Mouse (Mus musculus) forebrain, embryonic 12.5 days (tissue): ENCODE data around the gene St7. TPM values are rescaled to one million over a fixed set of nuclear protein-coding genes. Genes with fewer than 3 reads are reported as not detected.
A peak's percentile ranks its signal among the peaks of the same experiment; 100 is the strongest.

Experiments used
- ATAC-seq: fragments of 200-750 bp; cut with Nextera tagmentation; 2 replicates; pipeline ENCODE4 v1.8.0; 2017; ENCODE audit warnings: moderate TSS enrichment; ENCODE audit not compliant: low FRiP score
- H3K27ac ChIP-seq: fragments of 300-500 bp; sonication (generic); 2 replicates; pipeline ENCODE4 v1.5.1; 2016; ENCODE audit warnings: mild to moderate bottlenecking
- H3K27me3 ChIP-seq: fragments of 300-500 bp; sonication (generic); 2 replicates; pipeline ENCODE4 v1.6.1; 2016; ENCODE audit warnings: mild to moderate bottlenecking
- H3K36me3 ChIP-seq: fragments of 300-500 bp; sonication (generic); replicated peaks from 2 replicates; pipeline ENCODE4 v1.6.1; 2016; ENCODE audit warnings: mild to moderate bottlenecking
- H3K4me1 ChIP-seq: fragments of 300-500 bp; sonication (generic); 2 replicates; pipeline ENCODE4 v1.6.1; 2016
- H3K4me2 ChIP-seq: fragments of 300-500 bp; sonication (generic); 2 replicates; pipeline ENCODE4 v1.6.1; 2016; ENCODE audit warnings: mild to moderate bottlenecking, moderate library complexity
- H3K4me3 ChIP-seq: fragments of 300-500 bp; sonication (generic); replicated peaks from 2 replicates; pipeline ENCODE4 v1.5.1; 2016; ENCODE audit warnings: mild to moderate bottlenecking
- H3K9ac ChIP-seq: fragments of 300-500 bp; sonication (generic); 2 replicates; pipeline ENCODE4 v1.6.1; 2016; ENCODE audit warnings: mild to moderate bottlenecking
- H3K9me3 ChIP-seq: fragments of 300-500 bp; sonication (generic); 2 replicates; pipeline ENCODE4 v1.6.1; 2016
- WGBS: fragments of 180-500 bp; shearing (Covaris S2); methylation state at CpG from one replicate; pipeline ENCODE4 v1.1.7; 2016; 5-methylcytosine and 5-hydroxymethylcytosine counted together
- polyA plus RNA-seq: library from polyadenylated mRNA; unstranded; fragments of >200 nt; fragmentation: Nextera tagmentation; extraction: Ambion mirVana; gene quantifications from 2 replicates; pipeline ENCODE4 v1.2.1, GENCODE M21; 2016

Gene St7
- polyA plus RNA-seq, 1 experiment from 2014 or later, result 48.6 TPM

- Histone ChIP-seq H3K27ac (no peak overlapping the region), H3K4me1 (no peaks in the 10 kb centered on the region), H3K4me2 (no peak overlapping the region), H3K27me3 (no peaks in the 10 kb centered on the region), H3K36me3 (peaks cover 11% of the 10 kb centered on the region), H3K9me3 (no peaks in the 10 kb centered on the region), H3K9ac (no peak overlapping the region), H3K4me3 (no peak overlapping the region)
- no peak for ATAC-seq
- WGBS, result 92% methylated on average over 25 of the region's 29 CpGs
Measured at GRCm38 (mm10) chr6:17840431-17840830, 147.7 kb downstream of the St7 start.

GRCm38 (mm10) chr6:17842759-17843158, 150.0 kb downstream of the St7 start:
- Histone ChIP-seq H3K9me3 (no peaks in the 10 kb centered on the region), H3K4me1 (no peaks in the 10 kb centered on the region), H3K4me3 (no peak overlapping the region), H3K27me3 (no peaks in the 10 kb centered on the region), H3K4me2 (no peak overlapping the region), H3K36me3 (peaks cover 17% of the 10 kb centered on the region), H3K9ac (no peak overlapping the region), H3K27ac (no peak overlapping the region)
- ATAC-seq, result no peak
- 37% methylated on average over 3 of the region's 3 CpGs for WGBS

DNA sequence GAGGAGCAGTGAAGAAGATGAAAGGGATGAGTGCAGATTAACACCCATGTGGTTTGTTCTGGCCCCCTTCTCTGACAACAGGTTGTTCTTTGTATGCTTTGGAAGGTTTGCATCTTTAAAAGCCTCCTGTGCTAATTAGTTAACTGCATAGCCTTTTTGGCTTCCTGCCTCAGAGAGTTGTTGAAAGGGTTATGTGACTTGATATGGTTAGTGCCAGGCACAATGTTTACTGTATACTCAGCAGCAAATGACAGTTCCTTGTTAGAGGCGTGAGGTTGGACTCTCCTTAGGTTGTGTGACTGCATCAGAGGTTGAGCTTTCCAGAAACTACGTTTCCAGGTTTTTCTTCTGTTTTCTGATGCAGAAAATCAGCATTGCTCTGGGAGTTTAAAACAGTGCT, 158.6 kb downstream of the St7 start:
- Histone ChIP-seq H3K4me3 (no peak overlapping the region), H3K9me3 (no peaks in the 10 kb centered on the region), H3K9ac (no peak overlapping the region), H3K4me2 (no peak overlapping the region), H3K27ac (no peak overlapping the region), H3K4me1 (no peaks in the 10 kb centered on the region), H3K36me3 (peaks cover 13% of the 10 kb centered on the region), H3K27me3 (no peaks in the 10 kb centered on the region)
- 69% methylated on average over 2 of the region's 2 CpGs for WGBS
- ATAC-seq, result no peak

DNA sequence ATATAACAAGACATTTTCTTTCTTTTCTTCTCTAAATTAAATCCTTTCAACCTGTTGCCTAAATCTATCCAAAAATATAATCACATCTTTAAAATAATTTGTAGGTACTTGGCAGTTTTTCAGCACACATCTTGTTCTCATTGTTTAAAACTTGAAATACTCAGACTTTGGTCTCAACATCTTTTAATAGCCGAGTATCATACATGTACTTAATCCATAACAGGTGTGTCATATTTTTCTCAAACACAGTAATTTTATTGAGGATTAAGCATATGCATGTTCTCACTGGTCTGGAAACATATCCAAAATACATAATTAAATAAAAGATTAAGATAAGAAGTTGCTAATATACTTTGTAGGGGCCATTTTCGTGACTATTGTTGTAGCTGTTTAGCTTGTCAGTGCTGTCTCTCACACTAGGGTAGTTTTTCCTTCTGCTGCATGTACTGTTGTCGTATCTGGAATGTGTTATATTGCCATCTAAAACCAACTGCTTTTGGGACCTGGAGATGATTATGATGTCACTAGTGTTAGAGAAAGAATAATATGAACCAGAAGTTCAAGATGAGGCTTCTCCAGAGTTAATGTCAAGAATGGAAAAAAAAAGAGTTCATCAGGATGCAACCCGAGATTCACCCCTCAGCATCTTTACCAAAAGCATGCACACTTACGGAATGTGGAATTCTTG, 161.0 kb downstream of the St7 start:
- H3K27ac ChIP-seq, result no peak overlapping the region
- no peaks in the 10 kb centered on the region for H3K9me3 ChIP-seq

DNA sequence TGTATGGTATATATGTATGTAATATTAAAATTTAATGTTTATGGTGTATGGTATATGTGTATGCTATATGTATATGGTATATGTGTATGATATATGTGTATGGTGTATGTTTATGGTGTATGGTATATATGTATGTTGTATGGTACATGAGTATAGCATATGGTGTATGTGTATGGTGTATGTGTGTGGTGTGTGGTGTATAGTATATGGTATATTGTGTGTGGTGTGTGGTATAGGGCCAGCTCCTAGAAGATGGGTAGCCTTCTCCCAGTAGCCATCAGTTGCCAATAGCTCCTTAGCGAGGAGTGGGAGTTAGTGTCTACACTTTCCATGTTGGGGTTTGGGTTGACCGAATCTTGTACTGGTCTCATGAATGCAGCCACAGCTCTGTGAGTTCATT, 162.9 kb downstream of the St7 start:
- H3K9me3 ChIP-seq, result no peaks in the 10 kb centered on the region
- no peak overlapping the region for H3K9ac ChIP-seq
- H3K36me3 ChIP-seq, result peaks cover 11% of the 10 kb centered on the region
- H3K4me1 ChIP-seq, result no peaks in the 10 kb centered on the region
- WGBS, result 87% methylated on average over 2 of the region's 2 CpGs
- H3K27ac ChIP-seq, result no peak overlapping the region
- H3K4me3 ChIP-seq, result no peak overlapping the region
- no peaks in the 10 kb centered on the region for H3K27me3 ChIP-seq
- H3K4me2 ChIP-seq, result no peak overlapping the region
- no peak for ATAC-seq

More for the DNA sequence above, 161.0 kb downstream of the St7 start:
- Histone ChIP-seq H3K27me3 (no peaks in the 10 kb centered on the region), H3K4me2 (no peak overlapping the region), H3K4me3 (no peak overlapping the region), H3K4me1 (no peaks in the 10 kb centered on the region), H3K9ac (no peak overlapping the region), H3K36me3 (peaks cover 9% of the 10 kb centered on the region)
- WGBS, result 81% methylated on average over 5 of the region's 5 CpGs
- ATAC-seq, result no peak

DNA sequence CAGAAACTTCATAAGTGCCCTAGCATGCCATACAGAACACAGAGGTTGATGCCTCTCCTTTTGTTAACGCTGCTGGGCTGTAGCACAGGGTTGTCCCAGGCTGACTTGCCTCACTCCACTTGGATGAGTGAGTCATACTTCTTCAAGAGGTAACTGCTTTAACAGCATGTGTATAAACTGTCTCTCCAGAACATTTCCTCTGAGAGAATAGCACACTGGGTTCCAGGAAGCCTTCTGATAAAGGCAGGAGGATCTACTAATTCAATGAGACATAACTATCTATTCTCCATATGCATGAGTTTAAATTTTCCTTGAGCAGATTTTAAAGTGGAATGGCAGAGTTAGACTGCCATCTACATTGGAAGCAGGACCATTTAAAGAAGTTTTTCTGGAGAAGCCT, 166.8 kb downstream of the St7 start:
- no peaks in the 10 kb centered on the region for H3K9me3 ChIP-seq
- H3K4me1 ChIP-seq, result no peaks in the 10 kb centered on the region
- no peak overlapping the region for H3K4me3 ChIP-seq
- 91% methylated on average over 1 of the region's 1 CpGs for WGBS
- no peak overlapping the region for H3K27ac ChIP-seq
- H3K36me3 ChIP-seq, result peaks cover 9% of the 10 kb centered on the region
- no peak overlapping the region for H3K9ac ChIP-seq
- no peak for ATAC-seq
- no peaks in the 10 kb centered on the region for H3K27me3 ChIP-seq
- no peak overlapping the region for H3K4me2 ChIP-seq

DNA sequence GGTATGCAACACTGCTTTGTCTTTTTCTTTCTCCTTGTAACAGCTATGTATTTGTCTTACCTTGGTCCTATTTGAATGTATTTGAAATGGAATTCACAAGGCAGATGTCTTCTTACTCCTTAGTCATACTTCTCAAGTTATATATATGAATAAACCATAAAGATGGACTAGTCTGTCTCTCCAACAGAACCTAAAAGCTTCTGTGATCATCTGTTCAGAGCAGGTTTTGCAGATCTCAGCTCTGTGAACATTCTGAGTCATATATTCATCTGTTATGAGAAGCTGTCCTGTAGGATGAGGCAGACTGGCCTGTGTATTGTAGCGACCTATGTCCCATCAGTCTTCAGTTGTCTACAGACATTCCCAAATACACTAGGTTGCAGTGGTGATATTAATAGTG, 167.7 kb downstream of the St7 start:
- Histone ChIP-seq H3K27me3 (no peaks in the 10 kb centered on the region), H3K9me3 (no peaks in the 10 kb centered on the region), H3K4me3 (no peak overlapping the region), H3K9ac (no peak overlapping the region), H3K4me2 (no peak overlapping the region), H3K36me3 (peaks cover 9% of the 10 kb centered on the region), H3K4me1 (no peaks in the 10 kb centered on the region), H3K27ac (no peak overlapping the region)
- 89% methylated on average over 1 of the region's 1 CpGs for WGBS
- no peak for ATAC-seq

DNA sequence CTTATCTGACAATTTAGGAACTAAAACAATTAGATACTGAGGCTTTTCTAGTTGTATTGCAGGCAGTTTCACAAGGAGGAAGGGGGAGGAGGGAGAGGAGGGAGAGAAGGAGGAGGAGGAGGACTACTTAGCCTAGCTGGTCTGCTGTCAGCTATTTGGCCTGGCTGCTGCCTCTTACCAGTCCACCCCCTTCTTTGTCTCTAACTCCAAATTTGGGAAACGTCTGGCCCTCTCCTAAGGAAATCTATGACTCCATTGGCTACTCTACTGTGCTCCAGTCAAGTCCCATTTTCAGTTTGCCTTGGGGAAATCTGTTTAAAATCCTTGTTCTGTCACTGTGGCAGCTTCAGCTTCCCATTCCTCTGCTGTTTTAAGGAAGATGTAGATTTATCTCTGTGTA, 175.1 kb downstream of the St7 start:
- Histone ChIP-seq H3K36me3 (peaks cover 13% of the 10 kb centered on the region), H3K9me3 (no peaks in the 10 kb centered on the region), H3K9ac (no peak overlapping the region), H3K27me3 (no peaks in the 10 kb centered on the region), H3K4me2 (no peak overlapping the region), H3K4me3 (no peak overlapping the region), H3K4me1 (no peaks in the 10 kb centered on the region), H3K27ac (no peak overlapping the region)
- 72% methylated on average over 1 of the region's 1 CpGs for WGBS
- ATAC-seq, result no peak

GRCm38 (mm10) chr6:17871831-17872372, 179.2 kb downstream of the St7 start:
- no peak for ATAC-seq
- H3K27me3 ChIP-seq, result no peaks in the 10 kb centered on the region
- H3K4me1 ChIP-seq, result 0 out of 2 replicates have a peak, but pooled peaks cover 5% of the 10 kb centered on the region
- H3K4me2 ChIP-seq, result no peak overlapping the region
- H3K9ac ChIP-seq, result no peak overlapping the region
- peaks cover 13% of the 10 kb centered on the region for H3K36me3 ChIP-seq
- no peak overlapping the region for H3K4me3 ChIP-seq
- WGBS, result 84% methylated on average over 3 of the region's 3 CpGs
- H3K27ac ChIP-seq, result no peak overlapping the region
- no peaks in the 10 kb centered on the region for H3K9me3 ChIP-seq

- WGBS, result 79% methylated on average over 7 of the region's 7 CpGs
- H3K27me3 ChIP-seq, result no peaks in the 10 kb centered on the region
- no peak for ATAC-seq
- no peaks in the 10 kb centered on the region for H3K9me3 ChIP-seq
- no peak overlapping the region for H3K4me2 ChIP-seq
- H3K4me3 ChIP-seq, result no peak overlapping the region
- H3K9ac ChIP-seq, result no peak overlapping the region
- H3K36me3 ChIP-seq, result no peaks in the 10 kb centered on the region
- H3K4me1 ChIP-seq, result 0 out of 2 replicates have a peak, but pooled peaks cover 5% of the 10 kb centered on the region
- peak overlapping the region; percentile 59; the same call in 1 of the 2 replicates for H3K27ac ChIP-seq
Measured at GRCm38 (mm10) chr6:17875606-17876005, 182.9 kb downstream of the St7 start.

- Histone ChIP-seq H3K9ac (no peak overlapping the region), H3K4me3 (no peak overlapping the region), H3K4me2 (no peak overlapping the region), H3K4me1 (0 out of 2 replicates have a peak, but pooled peaks cover 5% of the 10 kb centered on the region), H3K27ac (no peak overlapping the region; the same call in 1 of the 2 replicates), H3K36me3 (no peaks in the 10 kb centered on the region), H3K27me3 (no peaks in the 10 kb centered on the region), H3K9me3 (no peaks in the 10 kb centered on the region)
- WGBS, result 84% methylated on average over 3 of the region's 3 CpGs
- ATAC-seq, result peak; percentile 45; the same call in 1 of the 2 replicates
Measured at GRCm38 (mm10) chr6:17876023-17876613, 183.4 kb downstream of the St7 start.

DNA sequence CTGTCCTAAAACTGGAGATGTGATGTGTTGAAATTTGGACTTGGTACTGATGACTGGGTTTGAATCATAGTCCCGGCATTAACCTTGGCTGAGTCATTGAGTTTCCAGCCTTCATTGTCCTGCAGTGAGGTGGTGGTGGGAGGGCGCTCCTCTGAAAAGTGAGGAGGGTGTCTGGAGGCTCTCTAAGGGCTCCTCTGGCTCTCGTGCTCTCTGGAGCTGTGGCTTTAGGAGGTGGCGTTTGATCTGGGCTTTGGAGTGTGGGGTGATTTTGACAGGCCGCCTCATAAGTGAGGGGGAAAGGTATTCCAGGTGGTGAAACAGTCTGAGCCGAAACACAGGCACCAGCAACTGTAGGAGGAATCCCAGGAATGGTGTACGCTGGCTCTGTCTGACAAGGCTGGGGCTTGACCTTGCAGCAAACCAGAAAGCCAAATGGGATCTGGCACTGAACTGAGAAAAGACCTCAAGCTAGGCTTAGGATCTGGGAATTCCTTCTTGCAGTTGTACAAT, 184.0 kb downstream of the St7 start:
- 85% methylated on average over 7 of the region's 7 CpGs for WGBS
- no peak overlapping the region for H3K27ac ChIP-seq
- no peak for ATAC-seq
- no peaks in the 10 kb centered on the region for H3K27me3 ChIP-seq
- H3K9ac ChIP-seq, result no peak overlapping the region
- 0 out of 2 replicates have a peak, but pooled peaks cover 5% of the 10 kb centered on the region for H3K4me1 ChIP-seq
- H3K36me3 ChIP-seq, result no peaks in the 10 kb centered on the region
- H3K4me2 ChIP-seq, result no peak overlapping the region
- no peaks in the 10 kb centered on the region for H3K9me3 ChIP-seq
- no peak overlapping the region for H3K4me3 ChIP-seq
